Mouse (Mus musculus) lung, postnatal 25 days (tissue): Measurements from ENCODE around the gene Eapp.

ENCODE experiments used
- DNase-seq: peaks from one replicate; pipeline ENCODE4 v3.0.0; 2022; ENCODE audit warnings: low spot score

Eapp gene

GRCm38 (mm10) chr12:54632141-54632540 lies 63.6 kb downstream of the Eapp start:
- DNase-seq = no peak

- DNase-seq = no peak
Measured at GRCm38 (mm10) chr12:54621942-54622341, 73.8 kb downstream of the Eapp start.
